Mouse (Mus musculus): ENCODE results near the gene Gc. TPM values are rescaled to one million over a fixed set of nuclear protein-coding genes. Genes with fewer than 3 reads are reported as not detected.

The Gc gene
- not detected for polyA plus RNA-seq (2017; shearing (Covaris generic))

GRCm38 (mm10) chr5:89457554-89458062, at the start of gene Gc:
TSS of gene Gc (minus strand) at chr5:89457898.

Other genes with a start within 250 kb of the Gc start
- gene Npffr2, start 69.5 kb upstream of the Gc start, polyA plus RNA-seq (2017; shearing (Covaris generic)): not detected